Mouse (Mus musculus): ENCODE measurements at regions not wholly inside any gene's neighbourhood (a gene's known extent, or its start where the extent isn't known, plus 50 kb on each side); places are given as distances from the start of the nearest gene placed in this dataset.
A peak's percentile ranks its signal among the peaks of the same experiment; 100 is the strongest.

DNA sequence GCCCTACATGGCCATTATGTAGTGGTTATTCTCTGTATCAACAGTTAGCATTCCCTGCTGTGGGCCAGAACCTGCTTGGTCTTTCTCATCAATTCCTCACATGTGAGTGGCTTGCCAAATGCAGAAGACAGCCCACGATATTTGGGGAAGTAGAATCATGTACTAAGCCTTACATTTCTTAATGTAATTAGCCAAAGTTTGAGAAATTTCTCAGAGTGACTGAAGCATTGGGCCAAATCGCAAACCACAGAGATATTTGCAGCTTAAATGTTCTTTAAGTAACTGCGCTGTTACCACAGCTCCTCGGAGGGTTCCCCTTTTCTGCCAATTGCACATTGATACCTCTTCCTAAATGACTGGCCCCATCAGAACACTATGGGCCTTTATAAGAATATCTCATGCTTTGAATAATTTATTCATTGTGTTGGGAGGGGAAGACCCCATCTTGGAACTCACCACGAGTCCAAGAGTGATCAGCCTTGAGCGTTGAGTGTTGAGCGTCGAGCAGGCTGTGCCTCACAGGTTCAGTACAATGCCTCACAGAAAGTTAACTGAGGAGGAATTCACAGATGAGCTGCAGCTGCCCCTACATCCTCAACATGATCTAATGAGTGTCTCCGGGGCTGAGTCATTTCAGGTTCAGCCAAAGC is 251.7 kb downstream of the Hlx start:
- 90% methylated on average over 9 of the region's 9 CpGs for WGBS
- H3K27me3 ChIP-seq (replicated peaks; ENCODE audit: low read depth, poor library complexity, severe bottlenecking) = 0 out of 2 replicates have a peak, but pooled peaks cover 3% of the 10 kb centered on the region
- no peak for DNase-seq (ENCODE audit: low spot score)
- H3K4me1 ChIP-seq = no peaks in the 10 kb centered on the region
- H3K36me3 ChIP-seq (replicated peaks) = no peaks in the 10 kb centered on the region
- no peak overlapping the region for H3K27ac ChIP-seq (replicated peaks)
- no peaks in the 10 kb centered on the region for H3K9me3 ChIP-seq
- H3K4me3 ChIP-seq = no peak overlapping the region

DNA sequence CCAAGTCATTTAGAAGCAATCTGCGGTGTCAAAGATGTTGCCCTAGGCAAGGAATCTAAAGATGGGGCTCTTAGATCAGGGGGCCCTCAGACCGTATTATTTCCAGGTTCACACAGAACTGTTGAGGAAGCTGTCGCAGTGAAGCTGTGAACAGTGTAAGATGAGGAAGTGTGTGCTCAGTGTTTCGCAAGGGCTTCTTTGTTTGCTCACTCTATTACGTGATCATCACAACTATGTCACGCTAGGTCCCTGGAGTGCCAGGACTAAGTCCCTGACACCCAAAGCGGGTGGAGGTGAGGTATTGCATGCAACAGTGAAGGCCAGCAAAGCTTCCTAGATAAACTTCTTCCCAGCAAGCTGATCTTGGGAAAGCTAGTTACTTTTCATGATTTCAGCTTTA is 254.4 kb downstream of the Hlx start:
- 78% methylated on average over 7 of the region's 7 CpGs for WGBS
- Histone ChIP-seq H3K36me3 (replicated peaks) (no peaks in the 10 kb centered on the region), H3K4me1 (no peaks in the 10 kb centered on the region), H3K27me3 (replicated peaks; ENCODE audit: low read depth, poor library complexity, severe bottlenecking) (no peaks in the 10 kb centered on the region), H3K4me3 (no peak overlapping the region), H3K9me3 (no peaks in the 10 kb centered on the region), H3K27ac (replicated peaks) (no peak overlapping the region)
- DNase-seq (ENCODE audit: low spot score) = no peak

DNA sequence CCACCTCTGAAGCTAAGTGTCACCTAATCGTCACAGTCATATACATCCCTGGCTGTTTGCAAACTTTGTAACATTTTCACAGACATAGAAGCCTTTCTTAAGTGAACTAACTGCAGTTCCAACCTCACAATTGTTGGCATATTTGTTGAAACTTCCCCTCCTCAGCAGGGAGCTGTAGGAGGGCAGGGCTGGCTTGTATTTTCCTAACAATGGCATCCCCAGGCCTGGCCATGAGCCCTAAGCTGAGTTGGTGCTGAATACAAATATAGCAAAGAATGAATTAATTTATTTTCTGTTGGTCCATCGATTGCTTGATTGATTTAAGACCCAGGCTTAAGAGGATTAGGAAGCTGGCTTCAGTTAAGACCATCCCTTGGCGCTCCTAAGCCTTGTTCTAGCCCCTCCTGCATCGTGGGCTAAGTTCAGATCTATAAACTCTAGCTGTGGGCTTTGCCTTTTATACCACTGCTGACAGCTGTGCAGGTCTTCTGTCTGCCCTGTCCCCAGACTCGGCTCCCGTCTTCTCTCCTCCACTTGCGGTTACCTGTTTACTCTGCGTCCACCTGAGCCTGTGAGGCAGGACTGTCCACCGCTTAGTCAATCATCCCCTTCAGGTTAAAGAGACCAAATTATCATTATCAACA is 269.8 kb downstream of the Hlx start:
- Histone ChIP-seq H3K27me3 (replicated peaks; ENCODE audit: low read depth, poor library complexity, severe bottlenecking) (no peaks in the 10 kb centered on the region), H3K9me3 (no peaks in the 10 kb centered on the region), H3K36me3 (replicated peaks) (no peaks in the 10 kb centered on the region), H3K4me3 (no peak overlapping the region), H3K27ac (replicated peaks) (no peak overlapping the region), H3K4me1 (no peaks in the 10 kb centered on the region)
- DNase-seq (ENCODE audit: low spot score) = no peak
- 62% methylated on average over 9 of the region's 9 CpGs for WGBS

DNA sequence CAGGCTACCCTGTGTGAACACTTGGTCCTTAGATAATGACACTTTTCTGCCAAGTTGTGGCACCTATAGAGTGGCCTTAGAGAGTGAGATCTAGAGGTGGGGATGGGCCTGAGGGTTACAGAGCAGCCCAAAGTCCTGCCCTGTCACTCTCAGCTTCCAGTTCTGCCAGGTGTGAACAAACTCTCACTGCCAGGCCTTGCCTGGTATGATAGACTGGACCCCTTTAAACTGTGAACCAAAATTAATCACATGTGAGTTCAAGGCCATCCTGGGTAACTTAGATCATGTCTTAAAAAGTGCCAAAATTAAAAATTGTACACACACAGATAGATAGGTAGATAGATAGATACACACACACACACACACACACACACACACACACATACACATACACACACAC is 271.0 kb downstream of the Hlx start:
- DNase-seq (ENCODE audit: low spot score) = no peak
- no peaks in the 10 kb centered on the region for H3K36me3 ChIP-seq (replicated peaks)
- no peaks in the 10 kb centered on the region for H3K27me3 ChIP-seq (replicated peaks; ENCODE audit: low read depth, poor library complexity, severe bottlenecking)
- H3K4me1 ChIP-seq = no peaks in the 10 kb centered on the region
- no peaks in the 10 kb centered on the region for H3K9me3 ChIP-seq
- no peak overlapping the region for H3K4me3 ChIP-seq
- H3K27ac ChIP-seq (replicated peaks) = no peak overlapping the region

DNA sequence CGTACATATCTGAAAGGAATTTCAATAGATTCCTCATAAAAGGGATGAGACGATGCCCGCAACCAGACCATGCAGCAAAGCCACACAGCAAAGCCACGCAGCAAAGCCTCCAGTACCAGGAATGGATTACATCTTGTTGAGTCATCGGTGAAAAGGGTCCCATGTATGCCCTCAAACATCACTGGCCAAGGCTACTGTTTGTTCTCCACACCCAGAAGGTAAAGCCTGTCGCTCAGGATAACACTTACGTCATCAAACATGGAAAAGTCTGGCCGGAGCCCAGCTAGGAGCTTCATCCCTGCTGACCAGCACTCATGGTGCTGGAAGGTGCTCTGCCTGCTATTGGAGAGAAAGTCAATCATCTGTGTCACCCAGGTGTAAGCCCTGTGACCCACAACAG is 275.7 kb downstream of the Hlx start:
- H3K36me3 ChIP-seq (replicated peaks) = no peaks in the 10 kb centered on the region
- no peak for DNase-seq (ENCODE audit: low spot score)
- H3K4me1 ChIP-seq = no peaks in the 10 kb centered on the region
- 0 out of 2 replicates have a peak, but pooled peaks cover 3% of the 10 kb centered on the region for H3K27me3 ChIP-seq (replicated peaks; ENCODE audit: low read depth, poor library complexity, severe bottlenecking)
- H3K4me3 ChIP-seq = no peak overlapping the region
- WGBS = 91% methylated on average over 8 of the region's 8 CpGs
- no peak overlapping the region for H3K27ac ChIP-seq (replicated peaks)
- no peaks in the 10 kb centered on the region for H3K9me3 ChIP-seq

DNA sequence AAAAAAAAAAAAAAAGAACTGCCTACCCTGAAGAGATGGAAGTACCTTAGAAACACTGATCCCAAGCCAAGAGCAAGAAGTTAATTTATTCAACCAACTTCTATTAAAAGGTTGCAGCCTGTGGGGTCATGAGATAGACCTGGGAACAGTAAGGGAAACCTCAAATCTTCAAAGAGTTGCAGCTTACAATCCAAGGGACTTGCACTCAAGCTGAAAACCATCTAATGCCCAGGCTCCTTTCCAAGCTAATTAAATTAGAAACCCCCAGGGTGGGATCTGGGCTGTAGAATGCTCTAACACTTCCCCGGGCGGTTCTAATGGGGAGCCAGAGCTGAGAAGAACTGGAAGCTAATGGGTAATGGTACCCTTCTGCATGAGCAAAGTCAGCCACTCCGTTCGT is 278.0 kb downstream of the Hlx start:
- Histone ChIP-seq H3K9me3 (no peaks in the 10 kb centered on the region), H3K27ac (replicated peaks) (no peak overlapping the region), H3K4me3 (no peak overlapping the region), H3K36me3 (replicated peaks) (no peaks in the 10 kb centered on the region), H3K27me3 (replicated peaks; ENCODE audit: low read depth, poor library complexity, severe bottlenecking) (0 out of 2 replicates have a peak, but pooled peaks cover 11% of the 10 kb centered on the region), H3K4me1 (no peaks in the 10 kb centered on the region)
- 77% methylated on average over 4 of the region's 4 CpGs for WGBS
- no peak for DNase-seq (ENCODE audit: low spot score)

DNA sequence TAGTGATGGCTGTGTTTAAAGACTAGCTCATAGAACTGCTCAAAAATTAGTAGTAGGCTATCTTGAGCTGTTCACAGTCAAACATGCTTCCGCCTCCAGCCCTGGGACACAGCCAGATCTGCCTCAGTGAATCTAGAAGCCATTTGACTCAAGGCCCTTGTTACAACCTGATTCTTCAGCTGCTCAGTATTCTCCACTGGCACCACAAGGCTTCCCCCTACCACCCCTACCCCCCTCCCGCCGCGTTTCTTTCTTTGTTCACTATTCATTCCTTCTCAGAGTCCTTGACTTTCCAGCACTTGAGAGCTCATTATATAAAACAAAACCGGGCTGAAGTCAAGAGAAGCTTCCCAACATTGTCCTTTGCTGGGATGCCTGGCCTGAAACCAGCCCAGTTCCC is 278.7 kb downstream of the Hlx start:
- no peaks in the 10 kb centered on the region for H3K4me1 ChIP-seq
- no peaks in the 10 kb centered on the region for H3K9me3 ChIP-seq
- WGBS = 60% methylated on average over 5 of the region's 5 CpGs
- 0 out of 2 replicates have a peak, but pooled peaks cover 11% of the 10 kb centered on the region for H3K27me3 ChIP-seq (replicated peaks; ENCODE audit: low read depth, poor library complexity, severe bottlenecking)
- H3K36me3 ChIP-seq (replicated peaks) = no peaks in the 10 kb centered on the region
- no peak overlapping the region for H3K27ac ChIP-seq (replicated peaks)
- no peak overlapping the region for H3K4me3 ChIP-seq
- no peak for DNase-seq (ENCODE audit: low spot score)

DNA sequence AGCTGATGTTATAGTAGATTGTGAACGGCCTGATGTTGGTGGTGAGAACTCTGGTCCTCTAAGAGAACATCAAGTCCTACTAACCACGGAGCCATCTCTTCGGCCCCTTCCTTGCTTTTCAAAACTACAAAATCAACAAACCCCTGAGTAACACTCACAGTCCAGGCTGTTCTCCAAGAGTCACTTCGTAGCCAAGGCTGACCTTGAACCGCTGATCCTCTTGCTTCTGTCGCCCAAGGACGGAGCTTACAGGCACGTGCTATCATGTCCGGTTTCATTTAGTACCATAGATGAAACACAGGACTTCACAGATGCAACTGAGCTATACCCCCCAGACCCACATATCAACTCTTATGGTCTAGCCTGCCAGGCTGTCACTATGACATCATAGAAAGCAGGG is 279.4 kb downstream of the Hlx start:
- 0 out of 2 replicates have a peak, but pooled peaks cover 11% of the 10 kb centered on the region for H3K27me3 ChIP-seq (replicated peaks; ENCODE audit: low read depth, poor library complexity, severe bottlenecking)
- DNase-seq (ENCODE audit: low spot score) = no peak
- WGBS = 94% methylated on average over 9 of the region's 9 CpGs
- H3K4me3 ChIP-seq = no peak overlapping the region
- H3K36me3 ChIP-seq (replicated peaks) = no peaks in the 10 kb centered on the region
- H3K9me3 ChIP-seq = no peaks in the 10 kb centered on the region
- no peaks in the 10 kb centered on the region for H3K4me1 ChIP-seq
- H3K27ac ChIP-seq (replicated peaks) = no peak overlapping the region

DNA sequence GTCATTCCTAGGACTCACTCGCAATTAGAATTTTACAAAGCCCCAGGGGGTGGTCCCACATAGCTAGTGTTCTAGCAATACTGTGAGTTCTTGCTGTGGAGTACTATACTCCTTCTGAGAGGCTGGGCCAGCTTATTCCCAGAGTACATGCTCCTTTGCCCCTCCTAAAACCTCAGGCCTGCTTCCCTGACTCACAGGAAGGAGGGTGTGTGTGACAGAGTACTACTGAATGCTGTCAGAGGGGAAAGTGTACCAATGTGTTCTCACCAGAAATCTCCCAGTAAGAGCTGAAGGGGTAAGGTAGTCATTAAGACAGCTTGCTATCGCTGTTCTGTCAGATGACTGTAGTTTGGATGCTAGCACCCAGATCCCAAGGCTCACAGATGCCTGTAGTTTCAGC is 280.7 kb downstream of the Hlx start:
- Histone ChIP-seq H3K4me1 (no peaks in the 10 kb centered on the region), H3K9me3 (no peaks in the 10 kb centered on the region), H3K27ac (replicated peaks) (no peak overlapping the region), H3K4me3 (no peak overlapping the region), H3K36me3 (replicated peaks) (no peaks in the 10 kb centered on the region), H3K27me3 (replicated peaks; ENCODE audit: low read depth, poor library complexity, severe bottlenecking) (0 out of 2 replicates have a peak, but pooled peaks cover 11% of the 10 kb centered on the region)
- DNase-seq (ENCODE audit: low spot score) = no peak
- WGBS = 79% methylated on average over 2 of the region's 2 CpGs

DNA sequence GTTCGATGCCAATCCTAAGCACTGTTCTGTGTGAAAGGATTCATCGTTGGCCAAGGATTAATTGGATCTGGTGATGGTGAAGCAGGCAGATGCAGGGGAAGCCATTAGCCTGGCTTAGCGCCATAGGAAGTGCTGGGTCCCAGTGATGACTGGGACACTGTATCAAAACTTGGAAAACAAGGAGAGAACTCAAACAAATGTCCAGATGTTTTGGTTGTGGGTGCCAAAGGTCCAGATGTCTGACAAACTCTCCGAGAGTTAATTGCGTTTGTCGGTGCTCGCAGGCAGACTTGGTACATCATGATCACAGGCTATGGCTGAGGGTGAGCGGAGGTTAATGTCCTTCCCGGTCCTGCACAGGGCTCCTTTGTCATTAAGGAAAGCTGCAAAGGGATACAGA is 283.4 kb downstream of the Hlx start:
- DNase-seq (ENCODE audit: low spot score) = no peak
- no peaks in the 10 kb centered on the region for H3K9me3 ChIP-seq
- H3K27me3 ChIP-seq (replicated peaks; ENCODE audit: low read depth, poor library complexity, severe bottlenecking) = 0 out of 2 replicates have a peak, but pooled peaks cover 8% of the 10 kb centered on the region
- no peaks in the 10 kb centered on the region for H3K36me3 ChIP-seq (replicated peaks)
- no peaks in the 10 kb centered on the region for H3K4me1 ChIP-seq
- WGBS = 61% methylated on average over 9 of the region's 9 CpGs
- no peak overlapping the region for H3K4me3 ChIP-seq
- no peak overlapping the region for H3K27ac ChIP-seq (replicated peaks)

DNA sequence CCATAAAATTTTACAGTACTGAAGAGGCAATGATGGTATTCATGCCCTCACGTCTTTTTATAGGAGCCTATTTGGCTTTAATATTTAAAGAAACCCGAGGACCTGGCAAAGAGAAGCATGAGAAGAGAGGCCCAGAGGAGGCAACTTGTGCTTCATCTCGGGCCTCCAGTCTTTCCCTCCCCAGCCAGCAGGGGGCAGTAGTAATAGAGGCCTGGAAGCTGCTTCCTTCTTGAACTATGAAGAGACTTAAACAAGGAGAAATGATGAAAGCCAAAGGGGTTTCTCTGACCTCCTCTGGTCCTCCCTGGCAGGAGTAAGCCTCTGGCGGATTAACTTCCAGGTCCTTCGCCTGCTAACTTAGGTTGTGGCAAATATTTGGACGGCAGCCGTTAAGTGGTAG is 284.5 kb downstream of the Hlx start:
- 57% methylated on average over 7 of the region's 7 CpGs for WGBS
- H3K9me3 ChIP-seq = no peaks in the 10 kb centered on the region
- H3K36me3 ChIP-seq (replicated peaks) = no peaks in the 10 kb centered on the region
- no peak overlapping the region for H3K27ac ChIP-seq (replicated peaks)
- H3K4me1 ChIP-seq = no peaks in the 10 kb centered on the region
- DNase-seq (ENCODE audit: low spot score) = peak; percentile 78
- H3K27me3 ChIP-seq (replicated peaks; ENCODE audit: low read depth, poor library complexity, severe bottlenecking) = 0 out of 2 replicates have a peak, but pooled peaks cover 8% of the 10 kb centered on the region
- H3K4me3 ChIP-seq = no peak overlapping the region

DNA sequence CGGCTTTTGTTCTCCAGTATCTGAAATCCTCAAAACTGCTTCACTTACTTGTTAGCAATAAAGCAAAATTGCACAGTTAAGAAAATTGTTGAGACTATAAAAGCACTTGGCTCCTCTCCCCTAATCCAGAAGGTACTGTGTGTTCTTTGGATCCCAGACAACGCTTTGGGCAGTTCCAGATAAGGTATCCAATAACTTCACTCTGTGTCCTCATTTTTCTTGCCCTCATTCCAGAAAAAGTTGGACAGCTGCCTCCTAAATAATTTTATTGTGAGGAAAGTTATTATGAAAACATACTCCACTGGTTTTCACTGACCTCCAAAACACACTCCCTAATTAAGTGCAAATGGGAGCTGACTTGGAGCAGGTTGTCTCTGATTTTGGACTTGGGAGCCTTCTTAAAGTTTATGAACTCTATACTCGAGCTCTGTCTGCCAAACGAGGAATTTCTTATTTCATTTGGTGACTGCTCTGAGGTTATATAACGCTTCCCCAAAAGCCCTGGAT is 285.2 kb downstream of the Hlx start:
- no peaks in the 10 kb centered on the region for H3K36me3 ChIP-seq (replicated peaks)
- no peak for DNase-seq (ENCODE audit: low spot score)
- 79% methylated on average over 5 of the region's 5 CpGs for WGBS
- H3K4me3 ChIP-seq = no peak overlapping the region
- H3K27ac ChIP-seq (replicated peaks) = no peak overlapping the region
- no peaks in the 10 kb centered on the region for H3K4me1 ChIP-seq
- no peaks in the 10 kb centered on the region for H3K9me3 ChIP-seq
- H3K27me3 ChIP-seq (replicated peaks; ENCODE audit: low read depth, poor library complexity, severe bottlenecking) = 0 out of 2 replicates have a peak, but pooled peaks cover 8% of the 10 kb centered on the region

DNA sequence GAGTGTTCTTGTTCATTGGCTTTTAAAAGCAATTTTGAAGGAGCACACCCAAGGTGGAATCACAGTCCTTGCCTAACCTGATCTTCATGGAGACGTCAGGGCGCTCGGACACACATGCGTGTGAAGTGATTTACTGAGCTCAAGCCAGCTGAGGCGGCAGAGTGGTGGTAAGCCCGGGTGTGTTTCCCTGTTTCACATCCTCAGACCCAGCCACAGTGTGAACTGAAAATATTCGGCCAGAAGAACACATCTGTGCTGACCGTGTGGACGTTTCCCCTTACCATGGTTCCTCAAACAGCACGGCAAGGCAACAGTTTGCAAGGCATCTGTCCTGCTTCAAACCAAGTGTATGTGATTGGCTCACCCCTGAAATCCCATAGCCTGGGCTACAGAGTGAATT is 288.2 kb downstream of the Hlx start:
- WGBS = 89% methylated on average over 10 of the region's 10 CpGs
- DNase-seq (ENCODE audit: low spot score) = no peak
- Histone ChIP-seq H3K27ac (replicated peaks) (no peak overlapping the region), H3K9me3 (no peaks in the 10 kb centered on the region), H3K27me3 (replicated peaks; ENCODE audit: low read depth, poor library complexity, severe bottlenecking) (no peaks in the 10 kb centered on the region), H3K4me3 (no peak overlapping the region), H3K4me1 (peaks cover 9% of the 10 kb centered on the region), H3K36me3 (replicated peaks) (no peaks in the 10 kb centered on the region)
